Mouse (Mus musculus) frontal cortex, postnatal 14 days (tissue): ENCODE measurements around the gene Crym.
A peak's percentile ranks its signal among the peaks of the same experiment; 100 is the strongest.

Experiments
- DNase-seq, 2 experiments: peaks; one replicate each; pipeline ENCODE4 v3.0.0; 2022; ENCODE audit warnings: low spot score in 2 of 2

Crym gene

GRCm38 (mm10) chr7:120201771-120202170, at the start of gene Crym:
TSS of gene Crym (minus strand) at chr7:120202111.
- DNase-seq, result peak in 1 of 2 experiments; percentile 22

- DNase-seq, result no peak
Observed at GRCm38 (mm10) chr7:120241092-120241491, 39.2 kb upstream of the Crym start.

DNA sequence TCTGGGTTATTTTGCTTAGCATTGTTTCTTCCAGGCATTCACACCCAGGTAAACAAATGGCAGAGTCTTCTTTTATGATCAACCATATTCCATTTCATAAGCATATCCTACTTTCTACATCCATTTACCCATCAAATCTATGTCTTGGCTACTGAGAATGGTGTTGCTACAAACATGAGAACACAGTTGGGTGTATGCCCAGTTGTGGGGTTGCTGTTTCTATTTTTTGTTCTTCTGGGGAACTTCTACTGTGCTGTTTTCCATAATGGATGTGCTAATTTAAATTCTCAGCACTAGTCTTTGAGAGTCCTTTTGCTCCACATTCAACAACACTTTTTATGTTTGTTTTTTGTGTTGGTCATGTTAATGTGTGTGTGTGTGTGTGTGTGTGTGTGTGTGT, 26.6 kb upstream of the Crym start:
- DNase-seq, result peak in 1 of 2 experiments; percentile 16

GRCm38 (mm10) chr7:120205989-120206388, 4.1 kb upstream of the Crym start:
- no peak for DNase-seq

- peak; percentile 56 to 86 for DNase-seq
Observed at GRCm38 (mm10) chr7:120203789-120204188, 1.9 kb upstream of the Crym start, which contains the start of gene Abca14. TSS of gene Abca14 (plus strand) at chr7:120203961.

- no peak for DNase-seq
Observed at GRCm38 (mm10) chr7:120201231-120201744, 623 bp downstream of the Crym start.

- DNase-seq, result no peak
Observed at GRCm38 (mm10) chr7:120195207-120195606, 6.7 kb downstream of the Crym start.

DNA sequence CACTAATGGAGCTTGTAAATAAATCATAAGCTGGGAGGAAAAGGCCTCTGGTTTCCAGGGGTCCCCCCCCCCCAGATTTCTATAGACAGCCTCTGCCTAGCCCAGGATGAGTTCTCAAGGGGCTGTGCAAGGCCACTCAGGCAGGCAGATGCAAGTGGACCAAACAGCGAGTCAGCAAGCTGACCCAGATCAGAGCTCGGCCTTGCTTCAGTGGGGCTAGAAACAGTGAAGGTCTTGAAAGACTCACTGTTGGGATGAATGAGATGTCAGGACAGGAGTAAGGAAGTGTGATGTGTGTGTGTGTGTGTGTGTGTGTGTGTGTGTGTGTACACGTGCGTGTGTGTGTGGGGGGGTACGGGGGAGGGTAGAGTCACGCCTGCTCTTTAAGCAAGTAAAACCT, 9.1 kb downstream of the Crym start:
- DNase-seq, result no peak

GRCm38 (mm10) chr7:120192207-120192606, 9.7 kb downstream of the Crym start:
- no peak for DNase-seq

DNA sequence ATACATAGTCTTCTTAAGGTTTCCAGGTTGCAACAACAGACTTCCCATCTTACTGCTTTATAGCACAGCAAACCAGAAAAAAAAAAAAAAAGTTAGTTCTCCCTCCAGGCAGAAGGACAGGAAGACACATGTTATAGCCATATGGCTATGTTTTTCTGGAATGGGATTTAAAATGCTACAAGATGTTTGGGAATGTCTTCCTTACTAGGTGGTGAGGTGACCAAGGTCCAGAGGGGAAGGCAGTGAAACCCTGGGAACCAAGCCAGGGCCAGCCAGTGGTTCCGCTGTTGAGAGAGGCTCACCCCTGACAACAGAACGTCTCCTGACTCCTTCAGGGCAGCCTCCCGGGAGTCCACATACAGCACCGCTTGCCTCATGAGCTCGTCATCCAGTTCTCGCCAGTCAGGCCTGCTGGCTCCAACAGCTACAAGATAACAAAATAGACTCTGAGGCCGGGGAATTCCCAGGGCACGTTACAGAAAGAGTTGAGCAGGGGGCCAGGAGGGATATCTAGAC, 11.7 kb downstream of the Crym start:
- no peak for DNase-seq

DNA sequence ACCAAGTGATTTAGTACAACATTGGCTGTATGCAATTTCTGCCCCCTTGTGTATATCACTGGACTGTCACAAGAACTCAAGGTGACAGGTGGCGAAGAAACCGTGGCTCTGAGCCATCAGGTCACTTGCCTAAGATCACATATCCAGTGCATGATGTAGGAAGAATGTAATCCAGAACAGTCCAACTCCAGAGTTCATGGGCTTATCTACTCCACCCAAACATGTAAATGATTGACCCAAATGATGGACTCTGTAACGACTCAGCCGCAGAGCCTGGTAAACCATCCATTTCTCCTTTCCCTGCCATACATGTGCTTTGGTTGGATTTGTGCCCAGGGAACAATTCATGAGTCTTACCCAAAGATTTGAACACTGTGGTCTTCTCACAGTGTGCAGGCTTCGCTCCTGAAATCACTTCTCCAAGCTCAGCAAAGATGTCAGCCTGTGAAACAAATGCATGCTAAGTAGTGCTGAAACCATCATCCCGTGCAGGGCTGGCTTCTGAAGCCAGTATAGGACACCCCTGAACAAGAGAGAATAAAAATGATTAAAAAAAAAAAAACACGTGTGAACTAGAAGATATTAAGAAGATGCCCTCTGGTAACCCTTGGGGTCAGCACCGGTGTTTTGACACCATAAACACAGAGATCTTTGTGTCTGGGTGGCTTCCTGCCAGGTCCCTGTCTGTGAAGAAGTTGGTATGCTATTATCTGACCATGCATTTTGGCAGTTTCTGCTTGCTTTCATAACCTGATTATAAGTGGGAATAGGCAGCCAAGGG, 12.4 kb downstream of the Crym start:
- no peak for DNase-seq

- DNase-seq, result no peak
Observed at GRCm38 (mm10) chr7:120188946-120189345, 13.0 kb downstream of the Crym start.

GRCm38 (mm10) chr7:120182891-120183290, 19.0 kb downstream of the Crym start:
- DNase-seq, result no peak

DNA sequence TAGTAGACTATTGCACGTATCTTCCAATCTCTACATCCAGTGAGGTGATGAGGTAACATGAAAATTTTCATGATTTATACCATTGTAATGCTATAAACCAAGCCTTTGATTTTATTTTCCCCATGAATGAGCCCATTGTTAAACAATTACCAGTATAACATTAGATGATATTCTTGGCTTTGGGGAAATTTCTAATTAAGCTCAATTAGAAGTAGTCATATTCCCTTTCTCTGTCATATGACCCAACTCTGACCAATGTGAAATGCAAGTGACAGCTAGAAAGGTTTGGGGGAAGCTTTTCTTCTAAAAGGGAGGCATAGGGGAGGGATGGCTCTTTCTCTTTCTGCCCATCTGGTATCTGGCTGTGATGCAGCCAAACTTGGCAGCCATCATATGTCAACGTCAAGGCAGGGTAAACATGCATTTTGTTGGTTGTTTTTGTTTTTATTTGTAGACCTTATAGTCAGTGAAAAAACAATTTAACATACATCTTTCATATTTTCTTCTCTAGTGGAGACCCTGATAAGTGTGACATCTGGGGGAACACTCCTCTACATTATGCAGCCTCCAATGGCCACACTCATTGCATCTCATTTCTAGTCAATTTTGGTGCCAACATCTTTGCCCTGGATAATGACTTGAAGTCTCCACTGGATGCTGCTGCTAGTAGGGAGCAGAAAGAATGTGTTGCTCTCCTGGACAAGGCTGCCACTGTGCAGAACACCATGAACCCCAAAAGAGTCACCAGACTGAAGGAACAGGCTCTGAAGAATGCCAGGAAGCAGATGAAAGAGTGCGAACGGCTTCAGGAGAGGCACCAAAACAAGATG, 20.3 kb downstream of the Crym start:
- no peak for DNase-seq

DNA sequence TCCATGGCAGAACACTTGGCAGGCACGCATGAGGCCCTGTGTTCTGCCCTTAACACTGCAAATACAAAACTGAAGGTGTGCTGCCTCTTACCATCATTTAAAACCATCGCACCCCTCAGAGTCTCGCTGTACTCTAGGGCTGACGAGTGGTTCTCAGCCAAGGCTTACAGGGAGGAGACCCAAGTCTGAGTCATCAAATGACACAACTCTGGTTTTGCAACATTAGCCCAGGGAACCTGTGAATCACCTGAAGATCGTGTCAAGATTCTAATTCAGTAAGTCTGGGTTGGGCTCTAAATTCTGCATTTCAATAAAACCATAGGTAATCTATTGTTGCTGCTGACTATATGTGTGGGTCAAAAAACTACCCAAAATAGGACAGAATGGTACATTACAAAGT, 21.4 kb downstream of the Crym start:
- DNase-seq, result no peak

GRCm38 (mm10) chr7:120178935-120179334, 23.0 kb downstream of the Crym start:
- no peak for DNase-seq

DNA sequence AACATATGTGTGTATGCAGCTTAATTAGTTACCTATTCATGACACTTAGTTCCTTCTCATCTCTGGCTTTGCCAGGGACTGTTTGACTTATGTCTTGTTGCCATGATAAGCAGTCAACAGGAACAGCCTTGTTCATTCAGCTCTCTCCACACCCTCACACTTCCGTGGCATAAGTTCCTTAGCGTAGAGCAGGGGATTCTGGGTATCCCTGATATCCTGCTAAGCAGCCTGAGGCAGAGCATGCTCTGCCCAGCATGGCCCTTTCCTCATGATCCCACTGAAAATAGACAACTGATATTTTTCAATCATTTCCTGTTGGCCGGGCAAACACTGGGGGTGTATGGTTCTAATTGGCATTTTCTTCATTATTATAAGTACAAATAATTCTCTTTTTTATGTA, 24.3 kb downstream of the Crym start:
- DNase-seq, result no peak

- DNase-seq, result no peak
Observed at GRCm38 (mm10) chr7:120174723-120175504, 27.0 kb downstream of the Crym start.

DNA sequence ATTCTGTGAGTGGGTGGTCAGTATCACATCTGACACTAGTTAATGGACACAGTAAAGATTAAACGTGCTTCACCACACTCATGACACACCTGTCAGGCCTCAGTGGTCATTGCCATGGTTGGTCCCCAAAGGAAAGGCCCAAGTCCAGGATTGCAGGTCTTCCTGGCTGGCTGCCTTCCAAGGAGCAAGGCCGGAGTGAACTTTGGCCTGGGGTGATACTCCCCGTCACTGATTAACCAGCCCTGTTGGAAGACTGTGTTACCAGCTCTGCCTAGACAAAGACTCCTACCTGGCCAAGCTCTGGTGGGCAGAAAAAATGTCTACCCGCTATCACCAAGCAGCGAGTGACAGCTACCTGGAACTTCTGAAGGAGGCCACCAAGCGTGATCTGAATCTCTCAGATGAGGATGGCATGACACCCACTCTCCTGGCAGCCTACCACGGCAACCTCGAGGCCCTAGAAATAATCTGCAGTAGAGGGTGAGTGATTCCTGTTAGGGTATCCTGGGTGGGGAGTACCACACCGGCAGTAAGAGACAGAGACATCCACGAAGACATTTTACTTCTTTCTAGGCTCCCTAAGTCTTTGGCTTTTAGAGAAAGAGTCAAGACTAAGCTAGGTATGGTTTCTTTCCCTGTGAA, 28.2 kb downstream of the Crym start, which contains the start of gene Anks4b:
Anks4b (plus strand) TSS at position 256 of the 642 bp plus-strand sequence.
- no peak for DNase-seq

- no peak for DNase-seq
Observed at GRCm38 (mm10) chr7:120172188-120172700, 29.7 kb downstream of the Crym start.
